Mouse (Mus musculus) liver (tissue): ENCODE data around the gene Odf2.

Source experiments
- DNase-seq: peaks from one replicate; pipeline ENCODE4 v3.0.0-alpha.2; 2020; ENCODE audit warnings: mixed read lengths

Odf2 gene

DNA sequence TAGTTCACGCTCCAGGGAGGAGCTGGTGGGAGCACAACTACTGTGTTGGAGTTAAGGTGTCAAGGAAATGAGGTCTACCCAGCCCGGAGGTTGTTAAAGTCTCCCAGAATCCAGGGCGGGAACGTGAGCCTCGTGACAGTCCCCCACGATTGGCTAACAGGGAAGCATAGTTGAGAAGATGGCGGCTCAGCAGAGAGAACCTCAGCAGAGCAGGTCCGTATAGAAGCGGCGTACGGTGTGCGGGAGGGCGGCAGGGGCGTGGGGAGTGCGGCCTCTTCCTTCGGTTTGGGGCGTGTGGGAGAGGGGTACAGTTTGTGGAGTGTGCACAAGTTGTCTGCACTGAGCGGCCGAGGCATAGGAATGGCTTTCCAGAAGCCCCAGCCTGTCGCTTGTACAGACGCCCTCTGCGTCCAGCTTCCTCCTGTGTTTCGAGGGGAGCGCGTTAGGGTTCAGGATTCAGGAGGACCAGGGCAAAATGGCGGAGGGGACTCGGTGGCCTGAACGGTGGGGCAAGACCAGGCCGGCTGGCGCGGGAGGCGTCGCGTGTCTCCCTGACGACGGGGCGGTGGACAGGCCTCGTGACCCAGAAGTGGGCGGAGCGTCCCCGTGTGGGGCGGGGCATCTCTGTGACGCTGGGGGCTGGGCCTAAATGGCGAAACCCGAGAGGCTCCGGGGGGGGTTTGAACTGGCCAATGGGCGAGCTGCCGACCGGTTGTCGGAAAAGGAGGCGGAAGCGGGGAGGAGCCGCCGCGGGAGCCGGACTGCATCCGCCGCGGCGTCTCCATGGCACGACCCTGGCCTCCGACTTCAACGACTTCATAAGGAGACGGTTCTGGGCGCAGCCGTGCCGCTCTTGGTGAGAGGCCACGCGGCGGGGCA lies at the start of gene Odf2:
Gene Odf2 (plus strand): TSS at position 156 of the 879 bp plus-strand sequence.
- DNase-seq, result peak; percentile 100

- no peak for DNase-seq
These were observed 49.6 kb upstream of the Odf2 start for GRCm38 (mm10) chr2:29839460-29839859.

GRCm38 (mm10) chr2:29843231-29844105 lies 45.6 kb upstream of the Odf2 start:
- no peak for DNase-seq

- no peak for DNase-seq
These were observed 44.9 kb upstream of the Odf2 start for GRCm38 (mm10) chr2:29844115-29844514.

GRCm38 (mm10) chr2:29844661-29845060 lies 44.4 kb upstream of the Odf2 start:
- no peak for DNase-seq

GRCm38 (mm10) chr2:29845636-29846035 lies 43.4 kb upstream of the Odf2 start:
- DNase-seq, result no peak

- DNase-seq, result no peak
These were observed 42.8 kb upstream of the Odf2 start for GRCm38 (mm10) chr2:29846061-29846853.

- no peak for DNase-seq
These were observed 42.1 kb upstream of the Odf2 start for GRCm38 (mm10) chr2:29846911-29847310.

GRCm38 (mm10) chr2:29849041-29849440 lies 40.0 kb upstream of the Odf2 start:
- DNase-seq, result no peak

DNA sequence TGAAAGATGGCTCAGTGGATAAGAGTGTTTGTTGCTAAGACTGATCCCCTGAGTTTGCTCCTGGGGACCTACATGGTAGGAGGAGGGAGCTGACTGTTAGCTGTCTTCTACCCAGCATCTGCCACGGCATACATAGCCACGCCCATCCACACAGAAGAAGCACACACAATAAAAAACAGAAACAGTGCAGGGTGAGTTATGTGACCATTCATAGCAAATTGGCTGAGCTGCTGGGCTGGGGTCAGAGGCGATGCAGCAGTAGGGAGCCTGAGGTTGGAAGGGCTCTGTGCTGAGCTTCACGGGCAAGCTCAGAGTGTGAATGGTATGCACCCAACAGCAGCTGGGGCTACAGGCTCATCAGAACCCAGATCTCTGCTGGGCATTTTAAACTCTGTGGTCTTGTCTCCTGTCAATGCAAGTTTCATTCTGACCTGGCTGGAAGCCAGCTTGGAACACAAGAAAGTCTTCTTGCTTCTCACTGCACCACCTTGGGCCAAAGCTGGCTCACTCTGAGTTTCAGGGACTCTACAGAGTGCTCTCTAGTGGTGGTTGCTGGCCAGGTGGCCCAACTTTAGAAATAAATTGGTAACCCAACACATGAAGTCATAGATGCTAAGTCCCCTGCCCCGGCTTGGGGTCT lies 39.1 kb upstream of the Odf2 start:
- no peak for DNase-seq

DNA sequence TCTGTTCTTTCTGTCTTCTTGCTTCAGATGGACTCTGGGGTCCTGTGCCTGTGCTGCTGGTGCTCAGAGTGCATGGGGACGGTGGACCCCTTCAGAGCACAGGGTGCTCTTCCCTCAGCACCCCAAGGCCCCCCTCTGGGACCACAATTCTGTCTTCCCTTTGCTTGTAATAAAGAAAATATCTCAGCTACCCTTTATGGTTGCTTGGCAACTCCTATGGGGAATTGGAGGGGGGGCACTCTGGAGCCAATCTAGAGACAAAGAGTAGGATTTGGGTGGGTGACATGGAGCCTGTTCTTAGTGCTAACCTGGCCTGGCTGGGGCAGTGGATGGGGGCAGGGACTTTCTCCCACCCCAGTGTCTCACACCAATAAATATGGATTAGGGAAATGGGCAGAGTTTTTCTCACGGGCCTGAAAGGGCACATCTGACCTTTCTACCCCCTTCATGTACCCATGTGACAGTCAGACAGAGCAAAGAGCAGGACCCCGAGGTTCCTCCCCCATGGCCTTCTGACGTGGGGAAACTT lies 36.0 kb upstream of the Odf2 start:
- DNase-seq, result no peak

- no peak for DNase-seq
These were observed 35.3 kb upstream of the Odf2 start for GRCm38 (mm10) chr2:29853736-29854135.

DNA sequence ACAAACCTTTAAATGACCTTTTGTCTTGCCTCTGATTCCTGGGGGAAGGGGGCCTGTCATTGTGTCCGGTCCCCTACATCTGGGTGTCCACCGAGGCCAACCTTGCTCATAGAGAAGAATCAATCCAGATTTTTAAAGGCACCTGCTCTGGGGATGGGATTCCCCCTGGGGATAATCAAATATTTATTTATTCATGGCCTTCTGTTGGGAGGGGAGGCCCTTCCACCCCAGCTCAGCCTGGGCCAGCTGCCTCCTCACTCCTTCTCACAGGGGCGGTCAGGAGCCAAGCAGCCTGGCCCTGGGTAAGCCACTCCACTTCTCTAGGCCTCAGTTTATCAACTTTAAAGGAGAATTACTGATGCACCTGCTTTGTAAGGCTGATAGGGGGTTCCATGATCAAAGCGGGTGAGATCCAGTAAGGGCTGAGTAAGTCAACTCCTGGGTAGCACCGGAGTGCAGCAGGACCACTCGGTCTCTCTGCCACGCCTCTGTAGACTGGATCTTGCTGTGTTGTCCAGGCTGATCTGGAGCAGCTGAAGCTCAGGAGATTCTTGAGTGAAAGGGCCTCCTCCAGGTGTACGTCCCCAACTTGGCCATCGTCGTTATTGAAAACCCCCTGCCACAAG lies 33.3 kb upstream of the Odf2 start:
- no peak for DNase-seq

- DNase-seq, result no peak
These were observed 32.4 kb upstream of the Odf2 start for GRCm38 (mm10) chr2:29856451-29857260.

DNA sequence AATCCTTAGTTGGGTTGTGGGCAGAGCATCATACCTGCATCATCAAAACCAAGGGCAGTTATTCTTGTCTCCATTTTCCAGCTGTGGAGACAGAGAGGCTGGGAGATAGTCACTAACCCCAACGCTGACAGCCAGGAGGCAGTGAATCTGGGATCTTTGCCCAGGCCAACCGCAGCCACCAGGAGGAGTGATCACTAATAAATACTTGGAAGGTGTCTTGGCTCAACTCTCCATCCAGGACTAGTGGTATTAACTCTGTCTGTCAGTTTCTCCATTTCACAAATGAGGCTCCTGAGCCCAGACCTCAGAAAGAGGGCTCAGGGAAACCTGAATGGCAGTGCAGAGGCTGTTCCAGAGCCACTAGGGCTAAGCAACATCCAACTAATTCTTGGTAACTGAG lies 31.7 kb upstream of the Odf2 start:
- no peak for DNase-seq

DNA sequence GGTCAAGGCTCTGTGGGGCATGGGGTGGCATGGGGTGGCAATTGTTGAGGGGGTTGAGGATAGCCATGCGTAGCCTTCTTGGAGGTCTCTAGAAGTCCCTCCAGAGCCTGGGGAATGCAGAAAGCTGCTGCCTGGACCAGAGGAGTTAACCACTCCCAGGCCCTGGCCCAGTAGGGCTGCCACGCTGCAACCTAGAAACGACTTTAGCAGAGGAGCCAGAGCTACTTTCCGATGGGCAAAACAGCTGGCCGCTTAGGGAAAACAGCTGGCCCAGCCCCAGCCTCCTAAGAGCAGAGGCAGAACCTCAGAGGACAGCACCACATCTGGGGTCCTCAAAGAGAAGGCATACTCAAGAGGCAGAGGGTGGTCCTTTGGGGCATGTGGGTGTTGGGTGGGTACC lies 31.1 kb upstream of the Odf2 start:
- DNase-seq, result no peak

GRCm38 (mm10) chr2:29858748-29859473 lies 30.1 kb upstream of the Odf2 start:
- DNase-seq, result peak; percentile 36

- no peak for DNase-seq
These were observed 23.9 kb upstream of the Odf2 start for GRCm38 (mm10) chr2:29865125-29865524.

DNA sequence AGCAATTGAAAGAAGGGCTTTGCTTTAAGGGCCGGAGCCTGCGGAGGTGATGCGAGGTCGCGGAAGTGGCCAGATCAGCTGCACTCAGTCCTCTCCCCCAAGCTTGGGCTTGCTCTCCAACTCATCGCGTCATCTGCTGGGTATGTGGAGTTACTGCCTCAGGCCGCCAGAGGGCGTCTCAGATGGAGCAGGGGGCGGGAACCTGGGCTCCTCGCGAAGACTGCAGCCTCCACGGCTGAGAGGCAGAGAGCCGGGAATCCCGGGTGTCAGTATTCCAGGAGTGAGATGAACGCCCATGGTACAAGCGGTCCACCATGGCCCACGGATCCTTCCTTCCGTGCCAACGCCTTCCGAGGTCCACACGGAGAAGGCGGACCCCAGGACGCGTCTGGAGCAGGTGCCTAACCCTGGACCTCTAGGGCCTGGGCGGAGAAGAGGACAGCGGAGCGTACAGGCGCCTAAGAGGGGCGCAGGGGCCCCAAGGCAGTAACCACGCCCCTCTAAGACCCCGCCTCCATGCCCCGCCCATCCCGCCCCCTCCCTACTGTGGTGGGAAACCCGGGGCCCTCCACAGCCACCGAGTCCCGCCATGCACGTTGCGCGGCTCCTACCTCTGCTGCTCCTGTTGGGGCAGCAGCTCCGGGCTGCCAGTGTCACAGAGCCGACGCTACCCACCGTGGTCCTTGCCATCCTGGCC lies 19.9 kb upstream of the Odf2 start, which contains the start of gene Cercam:
Gene Cercam (plus strand): TSS at position 216 of the 697 bp plus-strand sequence.
- DNase-seq, result peak; percentile 95
